15 mouse cellular contexts compared by ENCODE assay signal in the genomic region with DNA sequence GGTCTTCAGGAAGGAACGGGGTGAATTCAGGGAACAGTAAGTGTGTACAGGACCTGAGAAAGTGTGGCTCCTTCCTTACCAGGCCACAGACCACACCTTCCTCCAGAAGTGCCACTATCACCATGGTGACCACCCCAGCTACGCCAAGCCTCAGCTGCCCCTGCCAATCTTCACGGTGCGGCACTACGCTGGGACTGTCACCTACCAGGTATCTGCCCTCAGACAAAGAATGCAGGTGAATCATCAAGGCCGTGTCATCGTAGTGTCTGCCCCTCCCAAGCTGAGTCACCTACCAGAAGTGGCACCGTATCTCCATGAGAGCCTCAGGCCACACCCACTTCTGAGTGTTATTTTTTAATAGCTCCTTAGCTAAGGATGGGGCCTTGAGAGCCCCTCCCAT. TPM values are rescaled to one million over a fixed set of nuclear protein-coding genes. Genes with fewer than 3 reads are reported as not detected.
DNase-seq lines count a peak whose midpoint lies in the region; ATAC-seq and TF ChIP-seq lines count a peak whose summit lies in the region.
"Had no signal": no experiment of that assay in that cellular context is flagged by ENCODE, and none has a peak within 500 bp of the region (broad histone marks: within the 10 kb centered on the region; RNA-seq: fewer than 3 reads in every experiment).

No protein-coding gene starts in this region.

- no peak overlapping the region for H3K9ac ChIP-seq in intestine, postnatal 0 days (ENCODE audit: low read depth, low read length)
- H3K9ac ChIP-seq: forebrain, embryonic 12.5 days; heart, embryonic 13.5 days had no signal

- H3K36me3 ChIP-seq in intestine, postnatal 0 days (ENCODE audit: control insufficient read depth, insufficient read depth): no peaks in the 10 kb centered on the region
- H3K36me3 ChIP-seq: forebrain, embryonic 12.5 days; heart, embryonic 13.5 days; limb, embryonic 10.5 days had no signal

- peak; percentile 82 for ATAC-seq in intestine, postnatal 0 days

- H3K4me3 ChIP-seq in intestine, postnatal 0 days (ENCODE audit: low read depth, low read length): no peak overlapping the region
- H3K4me3 ChIP-seq: forebrain, embryonic 12.5 days; heart, embryonic 13.5 days; limb, embryonic 10.5 days had no signal

- no peak for TF ChIP-seq CTCF in intestine, postnatal 0 days (IDR thresholded peaks at IDR 0.05; ENCODE audit: low read depth)

- H3K4me1 ChIP-seq in intestine, postnatal 0 days (replicated peaks; ENCODE audit: control insufficient read depth, insufficient read depth, low read length): no peaks in the 10 kb centered on the region; the same call in 1 of the 2 replicates
- H3K4me1 ChIP-seq: forebrain, embryonic 12.5 days had no signal

- 0 out of 2 replicates have a peak overlapping the region, but pooled peaks have one; percentile 18 for H3K4me2 ChIP-seq in intestine, postnatal 0 days (replicated peaks; ENCODE audit: low read depth)
- H3K4me2 ChIP-seq: forebrain, embryonic 12.5 days; heart, embryonic 13.5 days had no signal

- peak; percentile 20 for DNase-seq in urinary bladder, postnatal 14 days (ENCODE audit: low spot score)
- no peak for DNase-seq in urinary bladder, postnatal 36 days (ENCODE audit: low spot score in 2 of 2)
- DNase-seq in lung, postnatal 25 days (ENCODE audit: low spot score): peak; percentile 48
- DNase-seq in spleen, postnatal 4 days (ENCODE audit: low spot score in 2 of 2): no peak
- no peak for DNase-seq in right cerebral cortex, postnatal 25 days
- no peak for DNase-seq in urinary bladder, adult 18-20 months (ENCODE audit: low spot score in 2 of 2)
- DNase-seq in layer of hippocampus, postnatal 36 days: no peak
- DNase-seq: adrenal gland, adult 8-10 months; kidney, adult 11 months had no signal

- WGBS in intestine, postnatal 0 days: 31% methylated on average over 8 of the region's 8 CpGs

- H3K27ac ChIP-seq in intestine, postnatal 0 days (ENCODE audit: low read depth, low read length): peak overlapping the region; percentile 77
- H3K27ac ChIP-seq: forebrain, embryonic 12.5 days; heart, embryonic 13.5 days; limb, embryonic 10.5 days had no signal

- no peaks in the 10 kb centered on the region for H3K9me3 ChIP-seq in intestine, postnatal 0 days (ENCODE audit: control insufficient read depth)
- H3K9me3 ChIP-seq: forebrain, embryonic 12.5 days; heart, embryonic 13.5 days; limb, embryonic 10.5 days had no signal

- H3K27me3 ChIP-seq in intestine, postnatal 0 days (replicated peaks; ENCODE audit: control insufficient read depth, insufficient read depth, low read length): no peaks in the 10 kb centered on the region

RNA-seq across cellular contexts. Expression of gene Myo15b, which starts 11.2 kb away (rescaled TPM):
- polyA plus RNA-seq in intestine, postnatal 0 days (2015; fragmentation: Nextera tagmentation; extraction: Ambion mirVana): 332 and 377 TPM in 2 replicates
- under 1 TPM in 1 of 2 experiments, not detected in 1; 0.20 TPM for total RNA-seq in layer of hippocampus, postnatal 36 days (2021)
- total RNA-seq: monocyte, adult 5-6 weeks had no signal

RNA-seq across cellular contexts. Expression of gene Smim5, which starts 30.4 kb away (rescaled TPM):
- 1.9 and 3.4 TPM in 2 replicates for polyA plus RNA-seq in intestine, postnatal 0 days (2015; fragmentation: Nextera tagmentation; extraction: Ambion mirVana)
- total RNA-seq in layer of hippocampus, postnatal 36 days (2021): under 1 TPM in 1 of 2 experiments, not detected in 1; 0.72 TPM

RNA-seq across cellular contexts. Expression of gene Smim6, which starts 42.4 kb away (rescaled TPM):
- polyA plus RNA-seq in intestine, postnatal 0 days (2015; fragmentation: Nextera tagmentation; extraction: Ambion mirVana): 29.6 and 32.9 TPM in 2 replicates
- not detected for total RNA-seq in layer of hippocampus, postnatal 36 days (2021)
- total RNA-seq: adrenal gland, adult 8-10 months; monocyte, adult 5-6 weeks had no signal
- polyA plus RNA-seq: cortical plate, adult 2 months had no signal

RNA-seq across cellular contexts. Expression of gene Llgl2, which starts 45.5 kb away (rescaled TPM):
- polyA plus RNA-seq in intestine, postnatal 0 days (2015; fragmentation: Nextera tagmentation; extraction: Ambion mirVana): 60.5 and 61.8 TPM in 2 replicates
- 1 to 10 TPM; 1.2 to 2.4 TPM for total RNA-seq in layer of hippocampus, postnatal 36 days (2021)

RNA-seq across cellular contexts. Expression of gene Tsen54, which starts 54.9 kb away (rescaled TPM):
- 16.7 and 17.0 TPM in 2 replicates for polyA plus RNA-seq in intestine, postnatal 0 days (2015; fragmentation: Nextera tagmentation; extraction: Ambion mirVana)
- total RNA-seq in layer of hippocampus, postnatal 36 days (2021): 10 to 100 TPM; 12.0 to 12.7 TPM

Comparison
In these comparisons a context has a peak if more than half of its experiments do, and no peak if none do; other contexts are left out.
1. DNase-seq: peak in urinary bladder, postnatal 14 days (single experiment) and lung, postnatal 25 days (single experiment); none in urinary bladder, postnatal 36 days (0 of 2), spleen, postnatal 4 days (0 of 2), right cerebral cortex, postnatal 25 days (single experiment), urinary bladder, adult 18-20 months (0 of 2) and layer of hippocampus, postnatal 36 days (0 of 2).